ENCODE assay signal across 18 mouse cellular contexts in the genomic region with DNA sequence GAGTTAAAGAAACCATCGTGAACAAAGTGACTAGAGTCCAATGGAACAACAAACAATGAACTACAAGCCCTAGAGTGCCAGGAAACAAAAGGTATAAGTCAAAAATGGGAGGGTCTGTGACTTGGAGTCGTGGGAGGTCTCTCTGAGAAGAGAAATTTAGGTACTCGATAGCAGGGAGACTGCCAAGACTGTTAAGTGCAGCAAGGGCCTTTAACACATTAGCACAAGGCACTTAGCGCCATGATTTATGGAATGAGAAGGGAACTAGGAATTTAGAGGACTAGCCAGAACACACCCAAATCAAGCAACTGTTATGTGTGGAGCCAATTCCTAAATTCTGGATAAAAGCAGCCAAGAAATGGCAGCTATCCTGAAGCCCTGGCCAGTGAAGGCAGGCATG.
"Had no signal": no experiment of that assay in that cellular context is flagged by ENCODE, and none has a peak within 500 bp of the region (broad histone marks: within the 10 kb centered on the region; RNA-seq: fewer than 3 reads in every experiment).

No protein-coding gene starts in this region.

- H3K4me2 ChIP-seq: kidney, embryonic 15.5 days; limb, embryonic 13.5 days; liver, embryonic 13.5 days; lung, embryonic 14.5 days; midbrain, embryonic 13.5 days; neural tube, embryonic 13.5 days had no signal

- H3K9me3 ChIP-seq: kidney, embryonic 15.5 days; limb, embryonic 13.5 days; liver, embryonic 13.5 days; midbrain, embryonic 13.5 days; neural tube, embryonic 13.5 days had no signal

- H3K4me3 ChIP-seq: kidney, embryonic 15.5 days; limb, embryonic 13.5 days; liver, embryonic 13.5 days; midbrain, embryonic 13.5 days; myocyte; neural tube, embryonic 13.5 days had no signal

- ATAC-seq: intestine, postnatal 0 days; midbrain, embryonic 13.5 days; midbrain, embryonic 16.5 days had no signal

- H3K9ac ChIP-seq: kidney, embryonic 15.5 days; limb, embryonic 13.5 days; liver, embryonic 13.5 days; lung, embryonic 14.5 days; midbrain, embryonic 13.5 days; neural tube, embryonic 13.5 days had no signal

- H3K4me1 ChIP-seq: liver, embryonic 13.5 days; midbrain, embryonic 13.5 days had no signal

- H3K27ac ChIP-seq: kidney, embryonic 15.5 days; limb, embryonic 13.5 days; liver, embryonic 13.5 days; midbrain, embryonic 13.5 days; neural tube, embryonic 13.5 days had no signal

- H3K27me3 ChIP-seq: kidney, embryonic 15.5 days; limb, embryonic 13.5 days; liver, embryonic 13.5 days; midbrain, embryonic 13.5 days; neural tube, embryonic 13.5 days had no signal

- DNase-seq: kidney, adult 2 months; kidney, postnatal 14 days; kidney, postnatal 4 days; left cerebral cortex, postnatal 4 days; liver, embryonic 13.5 days; lung, embryonic 14.5 days; lung, postnatal 4 days; retina, postnatal 1 day; right cerebral cortex, postnatal 25 days; spleen, adult 18-20 months; thymus, postnatal 25 days had no signal
